8 mouse cellular contexts compared by ENCODE assay signal in genomic region chr4:142153526-142153925, GRCm38 (mm10).
DNase-seq lines count a peak whose midpoint lies in the region; ATAC-seq and TF ChIP-seq lines count a peak whose summit lies in the region.

No protein-coding gene starts in this region.

- H3K79me2 ChIP-seq in liver, adult 2 months (ENCODE audit: control insufficient read depth, insufficient read depth, low read length) = no peaks in the 10 kb centered on the region

- DNase-seq in CD4-positive, CD25-positive, alpha-beta regulatory T cell, adult 2 months (ENCODE audit: low read depth, low spot score) = peak; percentile 83
- peak; percentile 67 for DNase-seq in brain, embryonic 18.5 days (ENCODE audit: low read depth, low spot score)
- peak; percentile 89 for DNase-seq in kidney, postnatal 0 days (ENCODE audit: low spot score)
- DNase-seq in liver, adult 2 months (ENCODE audit: extremely low read depth, low read depth, low spot score) = peak; percentile 41
- DNase-seq in naive thymus-derived CD4-positive, alpha-beta T cell, adult 2 months (ENCODE audit: low read depth) = peak; percentile 74
- peak; percentile 72 to 89 for DNase-seq in spleen, postnatal 4 days (ENCODE audit: low spot score in 2 of 2)

- 8% methylated on average over 2 of the region's 2 CpGs for WGBS in heart, embryonic 12.5 days
- 9% methylated on average over 2 of the region's 2 CpGs for WGBS in kidney, postnatal 0 days
- 8% methylated on average over 2 of the region's 2 CpGs for WGBS in liver, adult 2 months

- peaks cover 15% of the 10 kb centered on the region for H3K4me1 ChIP-seq in heart, embryonic 12.5 days (replicated peaks)
- no peaks in the 10 kb centered on the region for H3K4me1 ChIP-seq in kidney, postnatal 0 days (replicated peaks; ENCODE audit: insufficient read depth, low read length)
- no peaks in the 10 kb centered on the region for H3K4me1 ChIP-seq in liver, adult 2 months (ENCODE audit: control insufficient read depth, insufficient read depth, low read length)

- H3K9ac ChIP-seq in heart, embryonic 12.5 days = no peak overlapping the region
- H3K9ac ChIP-seq in kidney, postnatal 0 days (ENCODE audit: low read depth, low read length) = no peak overlapping the region
- no peak overlapping the region for H3K9ac ChIP-seq in liver, adult 2 months (ENCODE audit: low read depth, low read length)

- no peak overlapping the region for H3K4me2 ChIP-seq in heart, embryonic 12.5 days
- H3K4me2 ChIP-seq in kidney, postnatal 0 days (ENCODE audit: low read length) = no peak overlapping the region

- peak; percentile 100 for TF ChIP-seq CTCF in kidney, postnatal 0 days (IDR thresholded peaks at IDR 0.05; ENCODE audit: low read depth)
- peak; percentile 100 for TF ChIP-seq CTCF in liver, adult 2 months (IDR thresholded peaks at IDR 0.05; ENCODE audit: low read depth, low read length)

- no peaks in the 10 kb centered on the region for H3K9me3 ChIP-seq in heart, embryonic 12.5 days (replicated peaks)
- no peaks in the 10 kb centered on the region for H3K9me3 ChIP-seq in kidney, postnatal 0 days (replicated peaks; ENCODE audit: low read length)

- H3K4me3 ChIP-seq in heart, embryonic 12.5 days = no peak overlapping the region
- H3K4me3 ChIP-seq in kidney, postnatal 0 days (replicated peaks; ENCODE audit: low read depth, low read length) = no peak overlapping the region
- no peak overlapping the region for H3K4me3 ChIP-seq in liver, adult 2 months (ENCODE audit: insufficient read depth, low read depth, low read length)

- TF ChIP-seq POLR2A in liver, adult 2 months (IDR thresholded peaks at IDR 0.05; ENCODE audit: extremely low read depth, insufficient read depth, low read length) = no peak

- H3K27me3 ChIP-seq in heart, embryonic 12.5 days (replicated peaks) = no peaks in the 10 kb centered on the region
- H3K27me3 ChIP-seq in kidney, postnatal 0 days (ENCODE audit: insufficient read depth, low read length) = no peaks in the 10 kb centered on the region
- no peaks in the 10 kb centered on the region for H3K27me3 ChIP-seq in liver, adult 2 months (ENCODE audit: control insufficient read depth, insufficient read depth, low read length)

- peak; percentile 56; the same call in 1 of the 2 replicates for ATAC-seq in erythroid progenitor cell, adult 5-6 weeks (replicated peaks; ENCODE audit: low FRiP score, poor library complexity, severe bottlenecking)
- ATAC-seq in heart, embryonic 12.5 days (ENCODE audit: insufficient number of reproducible peaks, low FRiP score) = peak; percentile 31; the same call in 1 of the 2 replicates
- peak; percentile 59 for ATAC-seq in kidney, postnatal 0 days (replicated peaks; ENCODE audit: low FRiP score, low read depth)

- H3K36me3 ChIP-seq in heart, embryonic 12.5 days = peaks cover 11% of the 10 kb centered on the region
- 0 out of 2 replicates have a peak, but pooled peaks cover 23% of the 10 kb centered on the region for H3K36me3 ChIP-seq in kidney, postnatal 0 days (ENCODE audit: insufficient read depth, low read length)
- no peaks in the 10 kb centered on the region for H3K36me3 ChIP-seq in liver, adult 2 months (ENCODE audit: control insufficient read depth, insufficient read depth, low read length)

- no peak overlapping the region for H3K27ac ChIP-seq in heart, embryonic 12.5 days (ENCODE audit: poor library complexity, severe bottlenecking)
- H3K27ac ChIP-seq in kidney, postnatal 0 days = no peak overlapping the region
- H3K27ac ChIP-seq in liver, adult 2 months (replicated peaks; ENCODE audit: insufficient read depth, low read depth, low read length) = no peak overlapping the region
